Mouse (Mus musculus): ENCODE results near the gene Cpxcr1. TPM values are rescaled to one million over a fixed set of nuclear protein-coding genes. Genes with fewer than 3 reads are reported as not detected.

Gene Cpxcr1
- not detected for total RNA-seq (2021)
- long read RNA-seq, experiment 1: 0 reads
- long read RNA-seq, experiment 2: 0 reads

- DNase-seq (ENCODE audit: low spot score in 2 of 2): no peak
Measured at GRCm38 (mm10) chrX:116448644-116449043, at the start of gene Cpxcr1. Gene Cpxcr1, plus strand, starts transcription at chrX:116448944.

Other genes starting within 250 kb of the Cpxcr1 start
- not detected for gene H2afb2, start 232.2 kb downstream of the Cpxcr1 start, total RNA-seq (2021)